Mouse (Mus musculus): Measurements from ENCODE around the gene Podxl2.
A peak's percentile ranks its signal among the peaks of the same experiment; 100 is the strongest.

The Podxl2 gene

GRCm38 (mm10) chr6:88793243-88793642 is 81.6 kb downstream of the Podxl2 start:
- DNase-seq, result peak; percentile 82
